Comparison of ENCODE assay signal across 7 mouse cellular contexts in genomic region chr13:46992516-46993273, GRCm38 (mm10).
"Had no signal": no experiment of that assay in that cellular context is flagged by ENCODE, and none has a peak within 500 bp of the region (broad histone marks: within the 10 kb centered on the region; RNA-seq: fewer than 3 reads in every experiment).

No protein-coding gene starts in this region.

- DNase-seq: kidney, postnatal 36 days; lung, embryonic 14.5 days; lung, postnatal 10 days; lung, postnatal 4 days; right cerebral cortex, postnatal 14 days; thymus, adult 2 months had no signal

- ATAC-seq: midbrain, embryonic 16.5 days had no signal
